Mouse (Mus musculus) intestine, embryonic 14.5 days (tissue): ENCODE data around the gene Palld. TPM values are rescaled to one million over a fixed set of nuclear protein-coding genes. Genes with fewer than 3 reads are reported as not detected.

Experiments
- ATAC-seq: fragments of 200-750 bp; cut with Nextera tagmentation; replicated peaks from 2 replicates; pipeline ENCODE4 v1.8.0; 2017; ENCODE audit warnings: low read depth, moderate number of reproducible peaks, moderate TSS enrichment, moderate library complexity; ENCODE audit not compliant: low FRiP score, low TSS enrichment
- DNase-seq: peaks from one replicate; pipeline ENCODE4 v3.0.0-alpha.2; 2018; ENCODE audit warnings: low spot score
- H3K27ac ChIP-seq: fragments of 300-500 bp; sonication (generic); 2 replicates; pipeline ENCODE4 v1.5.1; 2014; ENCODE audit warnings: low read depth, mild to moderate bottlenecking, control low read depth
- H3K27me3 ChIP-seq: fragments of 300-500 bp; sonication (generic); replicated peaks from 2 replicates; pipeline ENCODE4 v1.6.1; 2014; ENCODE audit warnings: low read length, control low read depth; ENCODE audit not compliant: control insufficient read depth, insufficient read depth
- H3K36me3 ChIP-seq: fragments of 300-500 bp; sonication (generic); 2 replicates; pipeline ENCODE4 v1.6.1; 2014; ENCODE audit warnings: low read length, control low read depth; ENCODE audit not compliant: control insufficient read depth, insufficient read depth
- H3K4me1 ChIP-seq: fragments of 300-500 bp; sonication (generic); replicated peaks from 2 replicates; pipeline ENCODE4 v1.6.1; 2014; ENCODE audit warnings: low read length, control low read depth, mixed read lengths; ENCODE audit not compliant: control insufficient read depth, insufficient read depth
- H3K4me2 ChIP-seq: fragments of 300-500 bp; sonication (generic); 2 replicates; pipeline ENCODE4 v1.6.1; 2014; ENCODE audit warnings: low read length
- H3K4me3 ChIP-seq: fragments of 300-500 bp; sonication (generic); 2 replicates; pipeline ENCODE4 v1.5.1; 2014; ENCODE audit warnings: low read depth, low read length, control low read depth, mixed read lengths
- H3K9ac ChIP-seq: fragments of 300-500 bp; sonication (generic); 2 replicates; pipeline ENCODE4 v1.6.1; 2014; ENCODE audit warnings: mild to moderate bottlenecking, low read length
- H3K9me3 ChIP-seq: fragments of 300-500 bp; sonication (generic); 2 replicates; pipeline ENCODE4 v1.6.1; 2016; ENCODE audit warnings: low read length, control low read depth; ENCODE audit not compliant: control insufficient read depth
- WGBS: fragments of 180-500 bp; shearing (Covaris S2); extraction: QIAGEN DNeasy Blood & Tissue Kit; methylation state at CpG from one replicate; pipeline ENCODE4 v1.1.7; 2014; 5-methylcytosine and 5-hydroxymethylcytosine counted together
- polyA plus RNA-seq: library from polyadenylated mRNA; unstranded; fragments of >200 nt; fragmentation: Nextera tagmentation; extraction: Ambion mirVana; gene quantifications from 2 replicates; pipeline ENCODE4 v1.2.1, GENCODE M21; 2014

Palld gene
- polyA plus RNA-seq, 1 experiment from 2014 or later: 66.4 TPM

GRCm38 (mm10) chr8:61737465-61737864 lies 165.0 kb downstream of the Palld start:
- H3K4me3 ChIP-seq: no peak overlapping the region
- H3K27me3 ChIP-seq: no peaks in the 10 kb centered on the region
- no peak overlapping the region for H3K9ac ChIP-seq
- no peak for DNase-seq
- no peak for ATAC-seq
- H3K36me3 ChIP-seq: no peaks in the 10 kb centered on the region
- no peak overlapping the region for H3K27ac ChIP-seq
- 79% methylated on average over 4 of the region's 4 CpGs for WGBS
- H3K4me1 ChIP-seq: no peaks in the 10 kb centered on the region
- H3K9me3 ChIP-seq: no peaks in the 10 kb centered on the region
- H3K4me2 ChIP-seq: no peak overlapping the region

DNA sequence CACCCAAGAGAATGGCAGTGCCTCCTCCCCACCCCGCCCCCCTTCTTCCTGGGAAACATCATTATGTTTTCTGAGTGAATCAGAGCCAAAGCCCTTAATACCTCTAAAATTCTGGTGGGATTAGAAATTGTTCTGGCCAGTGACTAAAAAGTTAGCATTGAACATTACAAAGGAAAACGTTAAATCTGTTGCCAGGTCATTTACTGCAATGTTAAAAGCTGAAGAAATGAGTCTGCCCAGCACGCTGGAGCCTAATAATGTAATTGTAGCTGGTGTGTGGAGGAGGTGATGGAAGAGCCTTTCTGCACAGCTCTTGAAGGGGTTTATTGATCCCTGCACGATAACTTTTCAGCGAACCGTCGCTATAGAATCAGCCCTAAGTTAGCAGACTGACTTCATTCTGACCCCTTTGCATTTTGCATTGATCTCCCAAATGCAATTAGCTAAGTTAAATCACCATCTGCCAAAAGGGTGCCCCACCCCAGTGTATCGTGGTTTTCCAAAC lies 165.7 kb downstream of the Palld start:
- H3K9me3 ChIP-seq: no peaks in the 10 kb centered on the region
- 79% methylated on average over 8 of the region's 8 CpGs for WGBS
- no peak overlapping the region for H3K27ac ChIP-seq
- H3K27me3 ChIP-seq: no peaks in the 10 kb centered on the region
- ATAC-seq (no peak), DNase-seq (no peak)
- H3K4me3 ChIP-seq: no peak overlapping the region
- no peaks in the 10 kb centered on the region for H3K36me3 ChIP-seq
- 0 out of 2 replicates have a peak, but pooled peaks cover 2% of the 10 kb centered on the region for H3K4me1 ChIP-seq
- no peak overlapping the region for H3K4me2 ChIP-seq
- H3K9ac ChIP-seq: no peak overlapping the region

DNA sequence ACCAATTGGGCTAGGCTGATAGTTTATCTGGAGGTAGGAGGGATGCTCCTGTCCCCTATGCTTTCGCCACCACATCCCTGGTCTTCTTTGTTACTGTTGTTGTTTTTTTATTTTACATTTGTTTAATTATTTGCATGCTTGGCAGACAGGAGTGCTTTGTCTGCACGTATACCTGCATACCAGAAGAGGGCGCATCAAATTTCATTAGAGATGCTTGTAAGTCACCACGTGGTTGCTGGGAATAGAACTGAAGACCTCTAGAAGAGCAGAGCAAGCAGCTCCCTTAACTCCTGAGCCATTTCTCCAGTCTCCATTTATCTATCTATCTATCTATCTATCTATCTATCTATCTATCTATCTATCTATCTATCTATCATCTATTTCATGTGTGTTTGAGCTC lies 166.4 kb downstream of the Palld start:
- DNase-seq: no peak
- Histone ChIP-seq H3K4me1 (0 out of 2 replicates have a peak, but pooled peaks cover 2% of the 10 kb centered on the region), H3K9me3 (no peaks in the 10 kb centered on the region), H3K4me3 (no peak overlapping the region), H3K36me3 (no peaks in the 10 kb centered on the region), H3K4me2 (no peak overlapping the region), H3K27ac (no peak overlapping the region), H3K27me3 (no peaks in the 10 kb centered on the region), H3K9ac (no peak overlapping the region)
- 60% methylated on average over 4 of the region's 4 CpGs for WGBS
- no peak for ATAC-seq

DNA sequence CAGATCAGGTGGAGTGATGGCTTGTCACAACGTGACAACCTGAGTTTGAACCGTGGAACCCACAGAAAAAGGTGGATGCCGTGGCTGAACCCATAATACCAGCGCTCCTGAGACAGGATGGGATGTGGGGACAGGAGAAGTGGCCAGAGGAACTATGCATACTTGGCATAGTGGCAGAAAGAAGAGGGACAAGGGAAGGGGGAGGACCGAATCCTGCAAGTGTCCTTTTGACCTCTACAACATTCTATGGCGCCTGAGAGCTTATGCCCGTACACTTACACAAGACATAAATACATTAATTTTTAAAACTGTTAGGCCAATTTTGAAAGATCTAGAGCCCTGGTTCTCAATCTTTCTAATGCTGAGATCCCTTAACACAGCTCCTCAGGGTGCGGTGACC lies 168.3 kb downstream of the Palld start:
- WGBS: 92% methylated on average over 8 of the region's 8 CpGs
- ATAC-seq: no peak

GRCm38 (mm10) chr8:61732184-61732583 lies 170.3 kb downstream of the Palld start:
- Histone ChIP-seq H3K4me2 (no peak overlapping the region), H3K36me3 (no peaks in the 10 kb centered on the region), H3K4me1 (0 out of 2 replicates have a peak, but pooled peaks cover 2% of the 10 kb centered on the region), H3K9me3 (no peaks in the 10 kb centered on the region), H3K27me3 (no peaks in the 10 kb centered on the region), H3K9ac (no peak overlapping the region), H3K27ac (no peak overlapping the region), H3K4me3 (no peak overlapping the region)
- no peak for ATAC-seq
- 63% methylated on average over 6 of the region's 6 CpGs for WGBS
- DNase-seq: no peak

More for the DNA sequence above, 168.3 kb downstream of the Palld start:
- DNase-seq: no peak
- Histone ChIP-seq H3K9me3 (no peaks in the 10 kb centered on the region), H3K27ac (no peak overlapping the region), H3K4me3 (no peak overlapping the region), H3K36me3 (no peaks in the 10 kb centered on the region), H3K9ac (no peak overlapping the region), H3K4me2 (no peak overlapping the region), H3K4me1 (0 out of 2 replicates have a peak, but pooled peaks cover 2% of the 10 kb centered on the region), H3K27me3 (no peaks in the 10 kb centered on the region)

DNA sequence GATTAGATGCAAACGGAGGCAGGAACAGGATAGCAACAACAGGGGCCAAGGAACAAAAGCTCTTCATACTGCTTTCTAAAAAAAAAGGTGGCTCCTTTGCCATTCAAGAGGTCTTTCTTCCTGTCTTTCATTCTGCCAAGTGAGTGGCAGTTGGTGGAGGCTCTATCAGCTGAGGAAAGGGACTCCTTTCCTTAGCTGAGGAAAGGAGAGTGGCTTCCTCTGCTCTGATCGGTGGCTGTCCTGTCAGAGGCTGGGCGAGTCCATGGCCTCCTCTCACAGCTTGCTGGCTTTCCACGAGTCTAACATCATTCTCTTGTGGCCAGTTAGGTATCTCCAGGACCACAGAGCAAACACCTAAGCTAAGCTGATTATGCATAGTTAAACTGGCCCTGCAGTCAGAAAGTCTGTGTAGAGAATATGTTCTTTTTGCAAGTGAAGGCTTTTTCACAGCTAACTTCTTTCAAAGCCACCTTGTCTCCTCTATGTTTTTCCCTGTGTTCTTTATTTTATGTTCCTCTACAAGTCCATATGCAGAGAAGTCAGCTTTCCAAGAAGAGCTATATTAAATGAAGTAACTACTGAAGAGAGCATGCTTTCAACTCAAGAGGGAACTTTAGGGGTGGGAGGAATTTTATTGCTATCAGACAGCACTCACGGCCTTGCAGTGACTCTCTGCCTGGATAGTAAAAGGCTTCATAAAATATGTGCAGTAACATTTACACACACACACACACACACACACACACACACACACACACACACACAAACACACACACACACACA lies 171.0 kb downstream of the Palld start:
- Histone ChIP-seq H3K9me3 (no peaks in the 10 kb centered on the region), H3K27me3 (no peaks in the 10 kb centered on the region), H3K4me3 (no peak overlapping the region), H3K36me3 (no peaks in the 10 kb centered on the region), H3K27ac (no peak overlapping the region), H3K4me1 (0 out of 2 replicates have a peak, but pooled peaks cover 2% of the 10 kb centered on the region), H3K4me2 (no peak overlapping the region), H3K9ac (no peak overlapping the region)
- no peak for DNase-seq
- ATAC-seq: no peak
- WGBS: 65% methylated on average over 5 of the region's 5 CpGs

GRCm38 (mm10) chr8:61730669-61731068 lies 171.8 kb downstream of the Palld start:
- no peak overlapping the region for H3K4me3 ChIP-seq
- DNase-seq (no peak), ATAC-seq (no peak)
- no peak overlapping the region for H3K27ac ChIP-seq
- H3K4me2 ChIP-seq: no peak overlapping the region
- H3K9ac ChIP-seq: no peak overlapping the region
- 94% methylated on average over 6 of the region's 6 CpGs for WGBS
- no peaks in the 10 kb centered on the region for H3K27me3 ChIP-seq
- H3K9me3 ChIP-seq: no peaks in the 10 kb centered on the region
- H3K36me3 ChIP-seq: no peaks in the 10 kb centered on the region
- peaks cover 6% of the 10 kb centered on the region; the same call in 1 of the 2 replicates for H3K4me1 ChIP-seq

GRCm38 (mm10) chr8:61725306-61726017 lies 177.0 kb downstream of the Palld start:
- no peaks in the 10 kb centered on the region for H3K36me3 ChIP-seq
- DNase-seq (no peak), ATAC-seq (no peak)
- peaks cover 7% of the 10 kb centered on the region; the same call in 1 of the 2 replicates for H3K4me1 ChIP-seq
- no peak overlapping the region for H3K27ac ChIP-seq
- 25% methylated on average over 8 of the region's 8 CpGs for WGBS
- H3K9me3 ChIP-seq: no peaks in the 10 kb centered on the region
- H3K4me3 ChIP-seq: no peak overlapping the region
- H3K9ac ChIP-seq: no peak overlapping the region
- no peak overlapping the region for H3K4me2 ChIP-seq
- no peaks in the 10 kb centered on the region for H3K27me3 ChIP-seq
